Mouse (Mus musculus) ES-E14 (cell line): Measurements from ENCODE around the gene Iqgap1.

Experiments
- CHD2 ChIP-seq: IDR thresholded peaks from 2 replicates; pipeline ENCODE4 v1.6.1; 2014; ENCODE audit warnings: mild to moderate bottlenecking, low read depth, low read length, inconsistent platforms
- ZNF384 ChIP-seq: IDR thresholded peaks from 2 replicates; pipeline ENCODE4 v1.6.1; 2012; ENCODE audit warnings: low read depth, low read length, inconsistent platforms

DNA sequence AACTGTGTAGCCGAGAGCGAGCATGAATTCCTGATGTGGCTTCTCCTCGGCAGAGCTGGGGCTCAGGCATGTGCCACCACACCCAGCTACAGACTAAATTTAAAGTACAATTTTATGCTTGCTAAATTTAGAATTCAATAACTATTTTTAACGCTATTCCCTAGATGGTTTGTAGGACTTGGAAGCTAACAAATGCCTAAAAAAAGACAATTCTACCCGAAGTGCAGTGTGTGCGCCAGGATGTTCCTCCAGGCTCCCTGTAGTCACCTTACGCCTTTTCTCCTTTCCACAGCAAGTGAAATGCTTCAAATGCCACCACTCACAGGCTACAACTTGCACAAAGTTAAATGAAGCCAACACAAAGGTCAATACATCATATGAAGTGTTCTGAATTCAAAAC, 78.4 kb downstream of the Iqgap1 start:
- no peak for TF ChIP-seq CHD2
- TF ChIP-seq ZNF384 = no peak
